Mouse (Mus musculus) kidney, adult 2 months (tissue): ENCODE data around the gene Zc3h4.
A peak's percentile ranks its signal among the peaks of the same experiment; 100 is the strongest.

Source experiments
- CTCF ChIP-seq: fragments of 200-500 bp; conservative IDR thresholded peaks from 2 replicates; pipeline ENCODE4 v1.5.1; 2011; ENCODE audit warnings: low read depth, mild to moderate bottlenecking, control low read depth, low read length, moderate library complexity, mixed read lengths; ENCODE audit not compliant: insufficient read depth, insufficient read length
- POLR2A ChIP-seq: fragments of 200-500 bp; IDR thresholded peaks from one replicate; pipeline ENCODE4 v1.6.1; 2011; ENCODE audit warnings: low read depth, low read length, control low read depth

DNA sequence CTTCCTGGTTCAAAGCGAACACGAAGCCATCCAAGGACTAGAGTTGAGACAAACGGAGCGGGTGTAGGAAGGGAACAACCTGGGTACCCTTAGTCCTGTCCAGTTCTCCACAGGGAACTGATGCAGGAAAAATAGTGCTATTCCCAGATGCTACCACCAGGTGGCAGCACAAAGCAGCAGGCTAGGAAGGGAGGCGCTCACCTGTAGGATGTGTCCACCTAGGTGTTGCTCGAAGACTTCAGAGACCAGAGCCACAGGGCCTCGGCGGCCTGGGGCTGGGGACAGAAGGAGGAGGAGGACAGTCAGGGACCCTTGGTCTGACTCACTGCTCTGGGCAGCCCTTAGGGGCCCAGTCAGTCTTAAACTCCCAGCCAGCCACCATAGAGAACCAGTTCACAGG is 64.5 kb downstream of the Zc3h4 start:
- TF ChIP-seq POLR2A (no peak), CTCF (peak; percentile 94)
